Mouse (Mus musculus): ENCODE data around the gene Bmpr1a.
"Not testable (repeated sequence)": the region's sequence is repeated elsewhere in the genome, so short reads cannot be mapped to it uniquely, and the experiment has no call there.

Bmpr1a gene

DNA sequence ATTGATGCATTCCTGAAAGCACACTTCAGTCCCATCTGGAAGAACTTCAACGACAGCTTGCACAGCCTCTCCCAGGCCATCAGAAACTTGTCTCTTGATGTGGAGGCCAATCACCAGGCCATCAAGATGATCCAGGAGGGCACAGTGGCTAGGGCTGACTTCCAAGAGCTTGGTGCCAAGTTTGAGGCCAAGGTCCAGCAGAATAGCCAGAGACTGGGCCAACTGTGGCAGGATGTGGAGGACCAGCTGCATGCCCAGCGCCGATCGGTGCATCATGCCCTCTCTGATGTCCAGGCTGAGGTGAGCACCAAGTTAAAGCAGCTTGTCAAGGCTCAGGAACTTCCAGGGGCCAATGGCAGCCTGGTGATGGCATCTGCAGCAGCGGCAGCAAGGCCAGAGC, 105.3 kb downstream of the Bmpr1a start:
- no peak for DNase-seq (ENCODE audit: low read depth, low spot score)

DNA sequence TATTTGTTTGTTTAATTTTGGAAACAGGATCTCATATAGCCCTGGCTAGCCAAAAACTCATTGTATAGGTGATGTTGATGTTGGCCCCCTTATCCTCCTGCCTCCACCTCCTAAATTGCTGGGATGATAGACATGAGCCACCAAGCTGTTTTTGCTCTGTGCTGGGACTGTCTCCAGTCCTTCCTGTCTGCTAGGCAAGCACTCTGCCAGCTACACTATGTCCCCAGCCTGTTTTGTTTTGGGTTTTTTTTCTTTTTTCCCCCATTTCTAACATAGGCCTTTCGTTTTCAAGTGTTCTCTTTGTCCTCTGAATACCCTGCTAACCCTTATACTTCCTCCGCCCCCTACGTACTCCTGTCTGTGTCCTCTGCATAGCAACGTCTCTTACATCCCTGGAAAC, 109.8 kb downstream of the Bmpr1a start:
- DNase-seq (ENCODE audit: low read depth, low spot score) = no peak

DNA sequence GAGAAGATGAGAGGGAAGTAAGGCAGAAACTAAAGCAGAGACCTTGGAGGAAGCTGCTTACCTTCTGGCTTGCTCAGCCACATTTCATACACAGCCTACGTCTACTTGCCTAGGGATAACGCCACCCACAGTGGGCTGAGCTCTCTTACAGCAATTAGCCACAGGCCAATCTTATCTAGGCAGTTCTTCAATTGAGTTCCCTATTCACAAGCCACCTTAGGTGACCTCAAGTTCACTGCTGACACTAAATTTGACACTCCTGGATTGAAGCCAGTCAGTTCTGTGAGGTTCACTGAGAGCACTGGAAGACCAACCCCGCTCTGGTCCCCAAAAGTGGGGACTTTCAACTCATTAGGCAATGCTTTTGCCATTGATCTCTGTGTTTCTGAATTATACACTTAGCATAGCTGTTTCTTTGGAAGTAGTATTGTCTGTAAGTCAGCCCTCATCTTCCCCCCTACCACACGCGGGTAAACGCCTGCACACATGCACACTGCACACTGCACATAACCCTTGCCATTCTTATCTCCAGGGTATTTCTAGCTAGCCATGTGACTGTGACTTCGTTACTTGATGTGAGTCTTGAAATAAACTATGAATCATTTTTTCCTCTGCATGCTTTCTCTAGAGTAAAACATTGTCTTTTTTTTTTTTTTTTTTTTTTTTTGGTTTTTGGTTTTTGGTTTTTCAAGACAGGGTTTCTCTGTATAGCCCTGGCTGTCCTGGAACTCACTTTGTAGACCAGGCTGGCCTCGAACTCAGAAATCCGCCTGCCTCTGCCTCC, 120.0 kb downstream of the Bmpr1a start:
- no peak for DNase-seq (ENCODE audit: low read depth, low spot score)

DNA sequence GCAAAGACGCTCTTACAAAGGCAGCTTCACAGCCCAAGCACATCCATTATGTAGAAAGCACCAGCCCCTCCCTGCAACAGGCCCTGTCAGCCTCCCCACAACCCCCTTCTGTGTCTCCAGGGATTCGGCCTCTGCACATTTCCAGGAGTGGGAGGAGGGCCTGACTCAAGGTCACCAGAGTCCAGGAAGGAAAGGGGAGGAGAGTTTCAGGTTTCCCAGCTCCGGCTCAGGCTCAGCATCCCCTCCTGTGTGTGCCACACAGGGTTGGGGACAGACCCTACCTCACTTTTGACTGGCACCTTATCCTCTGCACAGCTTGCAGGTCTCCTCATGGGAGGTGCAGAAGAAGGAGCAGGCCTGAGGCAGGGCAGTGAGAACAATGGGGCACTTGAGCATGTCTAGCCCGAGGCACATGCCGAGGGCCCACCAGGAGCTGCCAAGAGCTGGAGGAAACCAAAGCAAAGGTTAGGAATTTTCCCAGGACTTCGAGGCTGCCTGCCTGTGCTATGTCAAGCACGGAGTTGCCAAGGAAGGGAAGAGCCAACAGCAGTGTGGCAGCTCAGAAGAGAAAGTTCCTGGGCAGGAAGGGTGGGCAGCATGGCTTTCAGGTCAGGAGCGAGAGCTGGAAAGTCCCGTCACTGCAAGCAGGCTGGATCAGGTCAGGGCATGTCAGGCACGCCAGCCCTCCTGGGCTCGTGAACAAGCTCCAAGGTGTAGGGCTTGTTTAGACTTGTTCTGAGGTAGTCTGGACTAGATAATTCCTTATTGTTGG, 124.4 kb downstream of the Bmpr1a start:
- DNase-seq (ENCODE audit: low read depth, low spot score) = no peak

DNA sequence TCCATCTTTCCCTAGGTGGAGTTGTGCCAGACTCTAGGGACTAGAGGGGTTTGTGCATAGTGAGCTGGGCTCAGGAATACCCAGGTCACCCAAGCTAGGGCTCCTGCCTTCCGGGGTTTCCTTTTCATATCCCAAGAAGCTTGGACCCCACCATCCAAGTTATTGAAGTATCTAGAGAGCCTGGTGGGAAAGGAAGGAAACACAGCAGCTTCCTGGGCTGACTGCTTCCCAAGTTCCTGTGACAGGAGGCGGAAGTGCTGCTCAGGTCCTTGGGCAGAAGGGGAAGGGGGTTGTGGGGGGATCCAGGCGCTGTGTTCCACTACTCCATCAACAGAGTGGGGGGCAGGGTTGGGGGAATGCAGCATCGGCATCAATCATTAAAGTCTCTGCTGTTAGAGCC, 126.0 kb downstream of the Bmpr1a start:
- no peak for DNase-seq (ENCODE audit: low read depth, low spot score)

DNA sequence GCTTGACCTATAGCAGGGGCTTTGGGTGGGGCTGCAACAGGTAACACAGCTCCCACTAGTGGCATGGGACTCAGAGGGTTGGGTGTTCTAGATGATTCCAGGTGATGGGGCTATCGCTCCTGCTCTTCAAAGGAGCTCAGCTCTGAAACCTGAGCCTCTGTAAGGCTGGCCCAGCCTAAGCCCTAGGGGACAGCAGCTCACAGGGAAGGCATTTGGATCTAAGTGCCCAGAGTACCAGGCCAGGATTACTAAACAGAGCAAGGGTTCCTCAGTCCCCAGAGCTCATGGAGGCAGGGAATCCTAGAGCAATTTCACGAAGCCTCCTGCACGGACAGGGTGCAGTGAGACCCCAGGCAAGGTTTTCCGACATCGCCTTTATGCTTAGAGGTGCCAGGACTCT, 127.2 kb downstream of the Bmpr1a start:
- DNase-seq (ENCODE audit: low read depth, low spot score) = no peak

DNA sequence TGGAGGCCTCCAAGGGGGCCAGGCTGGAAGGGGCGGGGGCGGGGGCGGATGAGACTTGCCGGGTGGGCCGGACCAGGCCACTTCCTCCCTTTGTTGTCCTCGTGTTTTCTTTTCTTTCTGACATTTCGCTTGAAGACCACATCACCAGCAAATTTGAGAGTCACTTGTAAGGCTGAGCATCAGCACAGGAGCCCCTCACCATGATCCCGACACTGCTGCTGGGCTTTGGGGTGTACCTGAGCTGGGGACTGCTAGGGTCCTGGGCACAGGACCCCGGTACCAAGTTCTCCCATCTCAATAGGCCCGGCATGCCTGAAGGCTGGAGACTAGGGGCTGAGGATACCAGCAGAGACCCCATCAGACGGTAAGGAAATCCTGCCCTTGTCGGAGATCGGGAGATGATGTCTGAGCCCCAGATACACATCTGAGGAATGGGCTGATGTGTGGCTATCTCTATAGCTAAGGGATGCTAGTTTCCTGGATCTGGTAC, 127.7 kb downstream of the Bmpr1a start, which contains the start of gene Mmrn2:
TSS of gene Mmrn2 (plus strand) at position 51 of the 490 bp plus-strand sequence.
- DNase-seq (ENCODE audit: low read depth, low spot score) = no peak

DNA sequence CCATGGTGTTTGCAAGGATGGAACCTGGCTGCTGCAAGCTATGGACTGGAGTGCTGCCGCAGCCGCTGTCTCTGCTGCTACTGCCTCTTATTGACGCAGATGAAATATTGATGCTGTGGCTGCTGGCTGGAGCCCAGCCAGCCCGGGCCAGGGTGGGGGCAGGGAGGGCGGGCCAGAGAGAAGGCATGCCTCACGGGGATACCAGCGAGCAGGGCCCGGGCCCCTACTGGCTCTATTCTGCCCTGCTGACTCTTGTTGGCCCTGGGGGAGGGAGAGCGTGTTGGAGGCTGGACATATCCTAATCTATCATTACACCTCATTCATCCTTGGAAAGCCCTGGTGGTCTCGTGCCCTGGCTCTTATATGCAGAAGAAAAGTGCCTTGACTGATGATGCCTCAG, 128.6 kb downstream of the Bmpr1a start, which contains the start of gene Sncg:
TSS of gene Sncg (minus strand) at position 213 of the 400 bp plus-strand sequence.
- DNase-seq (ENCODE audit: low read depth, low spot score) = no peak

DNA sequence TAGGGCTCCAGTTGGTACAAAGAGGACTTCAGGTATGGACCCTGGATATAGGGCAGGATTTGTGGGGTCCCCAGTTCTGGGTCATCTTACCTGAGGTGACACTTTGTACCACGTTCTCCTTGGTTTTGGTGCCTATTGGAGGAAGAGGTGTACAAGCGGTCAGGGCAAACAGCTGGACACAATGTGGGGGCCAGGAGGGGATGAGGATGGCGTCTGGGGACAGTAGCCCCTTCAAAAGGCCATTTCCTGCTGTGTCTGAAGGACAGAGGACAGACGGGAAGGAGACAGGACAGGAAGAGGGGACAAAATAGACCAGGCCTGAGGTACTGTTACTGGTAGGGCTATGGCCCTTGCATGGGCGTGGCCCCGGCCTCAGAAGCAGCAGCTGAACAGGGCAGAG, 129.6 kb downstream of the Bmpr1a start:
- DNase-seq (ENCODE audit: low read depth, low spot score) = no peak

DNA sequence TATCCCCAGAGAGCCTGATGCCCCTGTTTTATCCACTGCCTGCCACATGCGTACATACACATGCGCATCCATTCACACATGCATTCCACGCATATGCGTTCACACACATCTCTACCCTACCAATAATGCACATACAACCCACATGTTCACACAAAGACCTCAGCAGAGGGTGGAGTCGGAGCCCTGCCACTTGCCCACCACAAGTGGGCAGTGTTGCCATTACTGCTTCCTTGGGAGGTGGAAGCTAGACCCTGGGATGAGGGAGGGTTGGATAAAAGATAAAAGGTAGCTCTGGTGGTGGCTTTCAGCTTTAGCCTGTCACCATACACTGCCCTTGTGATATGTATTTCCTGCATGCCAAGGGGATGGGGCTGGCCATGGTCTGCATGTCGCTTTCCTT, 130.5 kb downstream of the Bmpr1a start:
- no peak for DNase-seq (ENCODE audit: low read depth, low spot score)

DNA sequence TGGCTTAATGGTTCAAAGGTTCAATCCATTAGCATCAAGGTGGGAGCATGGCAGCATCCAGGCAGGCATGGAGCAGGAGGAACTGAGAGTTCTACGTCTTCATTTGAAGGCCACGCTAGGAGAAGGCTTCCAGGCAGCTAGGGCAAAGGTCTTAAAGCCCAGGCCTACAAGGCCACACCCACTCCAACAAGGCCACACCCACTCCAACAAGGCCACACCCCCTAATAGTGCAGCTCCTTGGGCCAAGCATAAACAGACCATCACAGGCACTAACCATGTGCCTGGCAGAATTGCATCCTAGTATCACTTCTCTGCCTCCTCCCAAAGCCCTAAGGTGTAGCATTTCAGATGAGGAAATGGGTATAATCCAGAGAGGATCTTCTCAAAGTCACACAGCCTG, 131.4 kb downstream of the Bmpr1a start:
- no peak for DNase-seq (ENCODE audit: low read depth, low spot score)

DNA sequence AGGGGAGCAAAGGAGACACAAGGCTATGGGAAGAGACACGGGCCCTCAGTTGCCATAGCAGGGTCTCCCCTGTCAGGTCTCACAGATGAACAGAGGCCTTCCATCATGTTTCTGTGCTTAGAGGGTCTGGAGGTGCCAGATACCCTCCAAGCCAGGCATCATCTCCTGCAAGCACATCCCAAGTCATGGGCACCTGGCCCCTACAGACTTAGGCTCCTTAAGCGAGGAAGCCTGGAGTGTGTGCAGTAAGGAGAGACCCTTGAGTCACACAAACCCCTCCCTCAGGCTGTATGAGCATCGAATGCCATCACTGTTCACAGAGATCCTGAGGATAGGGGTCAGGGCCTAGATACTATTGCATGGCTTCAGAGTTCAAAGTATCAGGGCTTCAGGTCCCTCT, 132.2 kb downstream of the Bmpr1a start:
- no peak for DNase-seq (ENCODE audit: low read depth, low spot score)

DNA sequence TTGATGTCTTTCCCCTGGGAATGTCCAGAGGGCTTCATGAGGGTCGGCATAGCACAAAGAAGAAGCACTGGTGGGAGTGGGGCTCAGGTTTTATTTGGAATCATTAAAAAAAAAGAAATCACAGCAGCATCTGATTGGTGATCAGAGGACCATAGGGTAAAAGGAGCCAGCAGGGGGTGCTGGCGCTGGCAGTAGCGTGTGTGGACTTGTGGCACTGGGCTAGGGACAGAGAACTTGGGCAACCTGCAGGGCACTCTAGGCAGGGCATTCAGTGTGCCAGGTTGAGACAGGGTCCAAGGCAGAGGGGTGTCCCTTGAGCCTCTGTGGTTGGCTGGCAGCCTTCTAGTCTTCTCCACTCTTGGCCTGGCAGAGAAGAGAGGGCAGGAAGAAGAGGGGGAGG, 132.9 kb downstream of the Bmpr1a start:
- no peak for DNase-seq (ENCODE audit: low read depth, low spot score)

DNA sequence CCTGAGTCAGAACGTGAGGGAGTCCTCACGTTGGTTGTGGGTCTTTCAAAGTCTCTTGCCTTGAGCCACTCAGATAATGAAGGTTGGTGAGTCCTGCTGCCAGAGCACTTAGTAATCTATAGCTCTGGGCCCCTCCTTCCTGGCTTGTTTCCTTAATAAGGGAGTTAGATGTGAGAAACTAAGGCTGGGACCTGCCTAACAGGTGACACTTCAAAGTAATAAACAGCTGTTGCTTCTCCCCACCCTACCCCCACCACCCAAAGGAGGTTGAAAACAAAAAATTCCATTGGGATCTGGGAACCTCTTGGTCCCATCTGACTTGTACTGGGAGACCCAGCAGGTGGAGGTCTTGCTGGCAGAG, 138.0 kb downstream of the Bmpr1a start:
- no peak for DNase-seq (ENCODE audit: low read depth, low spot score)

DNA sequence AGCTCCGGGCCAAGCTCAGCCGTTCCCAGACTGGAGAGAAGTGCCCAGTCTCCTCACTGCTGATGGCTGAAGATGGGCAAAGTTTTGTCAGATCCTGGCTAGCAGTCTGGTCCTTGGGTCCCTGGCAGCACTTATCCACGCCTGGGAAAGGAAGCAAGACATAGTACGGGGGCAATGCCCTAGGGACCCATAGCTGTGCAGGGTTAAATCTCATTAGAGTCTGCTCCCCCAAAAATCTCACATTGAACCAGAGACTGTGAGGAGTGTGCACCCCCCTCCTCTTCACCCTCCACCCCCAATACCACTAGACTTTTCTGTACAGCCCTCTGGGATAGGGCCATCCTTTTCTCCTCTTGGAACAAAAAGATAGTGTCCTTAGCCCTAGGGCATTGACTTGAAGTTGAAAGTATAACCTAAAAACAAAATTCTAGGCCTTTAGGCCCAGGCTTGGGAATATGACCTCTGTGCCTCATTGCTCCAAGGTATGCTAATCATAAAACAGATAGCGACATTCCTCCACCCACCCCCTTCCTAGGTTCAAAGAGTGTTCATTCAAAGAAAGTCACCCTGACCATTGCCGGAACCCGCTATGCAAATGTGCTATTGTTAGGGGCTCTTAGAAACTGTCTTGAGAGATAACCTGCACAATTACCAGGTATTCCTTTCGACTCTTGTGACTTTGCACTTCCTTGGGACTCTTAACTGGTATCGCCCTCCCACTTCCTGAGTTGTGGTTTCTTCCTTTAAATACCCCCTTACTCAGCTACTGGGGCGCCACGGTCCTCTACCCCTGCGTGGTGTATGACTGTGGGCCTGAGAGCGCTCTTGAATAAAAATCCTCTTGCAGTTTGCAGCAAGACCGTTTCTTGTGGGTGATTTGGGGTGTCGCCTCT, 138.6 kb downstream of the Bmpr1a start:
- DNase-seq (ENCODE audit: low read depth, low spot score) = not testable (repeated sequence)

DNA sequence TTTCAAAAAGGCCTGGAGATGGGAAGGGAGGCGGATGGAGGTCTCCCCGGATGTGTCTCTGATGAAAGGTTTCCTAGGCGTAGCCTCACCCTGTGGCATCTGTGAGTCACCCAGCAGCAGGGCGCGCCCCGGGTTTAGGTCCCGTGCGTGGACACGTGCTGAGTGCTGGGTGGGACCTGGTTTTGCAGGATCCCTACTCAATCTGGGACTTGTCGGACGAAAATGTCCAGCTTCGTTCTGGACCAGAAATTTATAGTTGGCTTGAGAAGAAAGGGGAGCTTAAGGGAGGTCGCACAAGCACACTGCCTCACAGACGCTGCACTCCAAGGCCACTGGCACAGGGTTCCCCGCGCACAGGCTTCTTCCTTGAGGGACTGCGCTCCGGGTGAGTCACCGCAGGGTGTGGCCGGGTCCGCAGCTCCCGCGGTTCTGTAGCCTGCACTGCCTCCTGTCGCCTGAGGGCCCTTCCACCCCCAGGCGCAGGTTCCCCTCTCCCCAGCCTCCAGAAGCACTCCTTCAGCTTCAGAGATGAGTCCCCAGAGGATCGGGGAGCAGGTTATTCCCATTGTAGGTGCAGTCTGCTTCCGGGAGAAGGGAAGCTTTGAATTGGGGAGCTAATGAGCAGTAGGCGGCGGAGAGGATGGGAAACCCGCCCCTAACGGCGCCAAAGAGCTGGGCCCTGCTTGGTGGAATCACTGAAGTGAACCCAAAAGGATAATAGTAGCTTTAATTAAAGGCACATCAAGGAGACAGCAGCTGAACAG, 139.5 kb downstream of the Bmpr1a start:
- no peak for DNase-seq (ENCODE audit: low read depth, low spot score)

DNA sequence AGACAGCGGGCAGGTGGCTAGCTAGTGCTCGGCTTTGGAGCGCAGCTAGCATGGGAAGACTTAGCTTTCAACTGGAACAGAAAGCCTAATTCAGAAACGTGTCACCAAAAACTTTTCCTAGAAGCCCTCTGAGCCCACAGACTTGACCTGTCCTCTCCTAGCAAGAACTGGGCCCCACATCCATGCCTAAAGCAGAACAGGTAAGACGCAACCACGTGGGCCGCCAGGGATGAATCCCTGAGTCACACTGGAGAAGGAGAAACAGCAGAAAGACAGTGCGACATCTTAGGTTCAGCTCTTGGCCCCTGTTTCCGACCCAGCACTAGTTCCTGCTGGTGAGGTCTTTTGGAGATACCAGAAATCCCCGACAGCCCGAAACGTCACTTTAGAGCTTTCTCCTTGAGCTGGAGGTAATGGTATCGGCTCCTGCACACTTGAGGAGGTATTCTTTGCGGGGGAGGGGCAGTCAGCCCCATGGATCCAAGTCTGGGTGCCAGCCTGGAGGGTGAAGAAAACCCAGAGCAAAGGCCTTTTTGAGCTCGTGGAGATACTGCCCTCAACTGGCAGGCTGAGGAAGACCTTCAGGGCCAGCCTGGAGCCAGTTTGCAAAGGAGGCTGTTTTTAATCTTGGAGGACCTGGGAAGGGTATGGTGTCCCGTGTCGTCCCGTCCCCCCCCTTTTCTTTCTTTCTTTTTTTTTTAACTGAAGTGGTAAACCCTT, 140.3 kb downstream of the Bmpr1a start:
- DNase-seq (ENCODE audit: low read depth, low spot score) = no peak

DNA sequence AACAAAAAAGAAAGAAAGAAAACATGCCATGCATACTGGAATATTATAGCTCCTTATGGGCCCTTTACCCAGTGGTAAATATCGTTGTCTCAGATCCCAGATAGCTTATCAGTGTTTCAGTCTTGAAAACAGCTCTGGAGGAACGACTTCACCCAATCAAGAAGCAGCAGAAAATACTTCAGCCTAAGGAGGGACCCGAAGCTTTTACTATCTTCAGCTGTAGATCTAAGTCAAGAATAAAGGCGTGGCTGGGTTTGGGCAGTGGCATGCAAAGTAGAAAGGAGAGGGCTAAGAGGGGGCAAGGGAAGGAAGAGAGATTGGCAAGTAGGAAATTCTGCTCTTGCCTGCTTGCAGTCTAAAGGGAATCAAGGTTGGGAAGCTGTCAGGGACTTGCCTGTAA, 141.0 kb downstream of the Bmpr1a start:
- DNase-seq (ENCODE audit: low read depth, low spot score) = no peak

Measured in c-Kit-negative CD71-positive TER-119-positive erythroid progenitor cells, embryonic 14.5 days (primary cell).